In genomic region chr13:24001797-24002196, GRCm38 (mm10) we compare ENCODE assay signal across 27 mouse cellular contexts. TPM values are rescaled to one million over a fixed set of nuclear protein-coding genes. Genes with fewer than 3 reads are reported as not detected.
"Had no signal": no experiment of that assay in that cellular context is flagged by ENCODE, and none has a peak within 500 bp of the region (broad histone marks: within the 10 kb centered on the region; RNA-seq: fewer than 3 reads in every experiment).

No protein-coding gene starts in this region.

- ATAC-seq: liver, postnatal 0 days; lung, postnatal 0 days; midbrain, embryonic 16.5 days had no signal

- H3K27ac ChIP-seq: lung, embryonic 15.5 days; macrophage; midbrain, embryonic 10.5 days; midbrain, embryonic 12.5 days; neural tube, embryonic 13.5 days; neural tube, embryonic 15.5 days; stomach, embryonic 15.5 days; stomach, postnatal 0 days had no signal

- H3K4me1 ChIP-seq: lung, embryonic 15.5 days; midbrain, embryonic 10.5 days; midbrain, embryonic 12.5 days; neural tube, embryonic 13.5 days; neural tube, embryonic 15.5 days; stomach, embryonic 15.5 days had no signal

- H3K36me3 ChIP-seq: lung, embryonic 15.5 days; midbrain, embryonic 10.5 days; midbrain, embryonic 12.5 days; neural tube, embryonic 13.5 days; neural tube, embryonic 15.5 days; stomach, embryonic 15.5 days had no signal

- DNase-seq: liver, postnatal 0 days; lung, adult 2 months; lung, postnatal 14 days; lung, postnatal 36 days; midbrain, embryonic 14.5 days; retina, postnatal 1 day; right cerebral cortex, adult 18-20 months; right cerebral cortex, postnatal 25 days; right cerebral cortex, postnatal 4 days; spleen, adult 18-20 months; thymus, adult 2 months; thymus, postnatal 25 days; thymus, postnatal 4 days had no signal

- H3K9ac ChIP-seq: liver, postnatal 0 days; lung, embryonic 15.5 days; midbrain, embryonic 12.5 days; neural tube, embryonic 13.5 days; neural tube, embryonic 15.5 days; stomach, embryonic 15.5 days had no signal

- H3K9me3 ChIP-seq: lung, embryonic 15.5 days; midbrain, embryonic 10.5 days; midbrain, embryonic 12.5 days; neural tube, embryonic 13.5 days; neural tube, embryonic 15.5 days; stomach, embryonic 15.5 days had no signal

- H3K27me3 ChIP-seq: lung, embryonic 15.5 days; midbrain, embryonic 12.5 days; neural tube, embryonic 13.5 days; stomach, embryonic 15.5 days had no signal

- H3K4me3 ChIP-seq: lung, embryonic 15.5 days; midbrain, embryonic 10.5 days; midbrain, embryonic 12.5 days; myocyte; neural tube, embryonic 13.5 days; neural tube, embryonic 15.5 days; stomach, embryonic 15.5 days had no signal

RNA-seq across cellular contexts. Expression of gene Scgn, which starts 10.8 kb away (rescaled TPM):
- total RNA-seq: megakaryocyte progenitor cell, adult 5-6 weeks; megakaryocyte-erythroid progenitor cell, adult 5-6 weeks had no signal
- polyA plus RNA-seq: liver, postnatal 0 days; lung, adult 2 months; lung, embryonic 15.5 days; lung, postnatal 0 days; macrophage; myocyte; urinary bladder, adult 2 months had no signal
